Mouse (Mus musculus) hindbrain, embryonic 11.5 days (tissue): Measurements from ENCODE around the gene Per2. TPM values are rescaled to one million over a fixed set of nuclear protein-coding genes. Genes with fewer than 3 reads are reported as not detected.
A peak's percentile ranks its signal among the peaks of the same experiment; 100 is the strongest.

ENCODE experiments used
- ATAC-seq: fragments of 200-750 bp; cut with Nextera tagmentation; 2 replicates; pipeline ENCODE4 v1.8.0; 2017; ENCODE audit warnings: mild to moderate bottlenecking, moderate TSS enrichment, moderate library complexity; ENCODE audit not compliant: low FRiP score
- DNase-seq: peaks from one replicate; pipeline ENCODE4 v3.0.0-alpha.2; 2015; ENCODE audit warnings: low spot score
- H3K27ac ChIP-seq: fragments of 300-500 bp; sonication (generic); 2 replicates; pipeline ENCODE4 v1.5.1; 2014; ENCODE audit warnings: mild to moderate bottlenecking, low read depth, low read length
- H3K27me3 ChIP-seq: fragments of 300-500 bp; sonication (generic); 2 replicates; pipeline ENCODE4 v1.6.1; 2014; ENCODE audit warnings: mild to moderate bottlenecking, low read length, moderate library complexity, mixed read lengths; ENCODE audit not compliant: control insufficient read depth, insufficient read depth
- H3K36me3 ChIP-seq: fragments of 300-500 bp; sonication (generic); 2 replicates; pipeline ENCODE4 v1.6.1; 2014; ENCODE audit warnings: mild to moderate bottlenecking, low read length, moderate library complexity, mixed read lengths; ENCODE audit not compliant: control insufficient read depth, insufficient read depth
- H3K4me1 ChIP-seq: fragments of 300-500 bp; sonication (generic); replicated peaks from 2 replicates; pipeline ENCODE4 v1.6.1; 2014; ENCODE audit warnings: low read length, mixed read lengths; ENCODE audit not compliant: control insufficient read depth, insufficient read depth
- H3K4me2 ChIP-seq: fragments of 300-500 bp; sonication (generic); replicated peaks from 2 replicates; pipeline ENCODE4 v1.6.1; 2014; ENCODE audit warnings: mild to moderate bottlenecking, low read depth, low read length
- H3K4me3 ChIP-seq: fragments of 300-500 bp; sonication (generic); 2 replicates; pipeline ENCODE4 v1.5.1; 2014; ENCODE audit warnings: low read depth, low read length
- H3K9ac ChIP-seq: fragments of 300-500 bp; sonication (generic); 2 replicates; pipeline ENCODE4 v1.6.1; 2014; ENCODE audit warnings: low read depth, low read length
- H3K9me3 ChIP-seq: fragments of 300-500 bp; sonication (generic); 2 replicates; pipeline ENCODE4 v1.6.1; 2016; ENCODE audit warnings: low read length; ENCODE audit not compliant: control insufficient read depth
- WGBS: fragments of 180-500 bp; shearing (Covaris S2); extraction: QIAGEN DNeasy Blood & Tissue Kit; methylation state at CpG from one replicate; pipeline ENCODE4 v1.1.7; 2014; 5-methylcytosine and 5-hydroxymethylcytosine counted together
- polyA plus RNA-seq: library from polyadenylated mRNA; unstranded; fragments of >200 nt; fragmentation: Nextera tagmentation; extraction: Ambion mirVana; gene quantifications from 2 replicates; pipeline ENCODE4 v1.2.1, GENCODE M21; 2014

Gene Per2
- polyA plus RNA-seq, 1 experiment from 2014 or later: 2.8 TPM

DNA sequence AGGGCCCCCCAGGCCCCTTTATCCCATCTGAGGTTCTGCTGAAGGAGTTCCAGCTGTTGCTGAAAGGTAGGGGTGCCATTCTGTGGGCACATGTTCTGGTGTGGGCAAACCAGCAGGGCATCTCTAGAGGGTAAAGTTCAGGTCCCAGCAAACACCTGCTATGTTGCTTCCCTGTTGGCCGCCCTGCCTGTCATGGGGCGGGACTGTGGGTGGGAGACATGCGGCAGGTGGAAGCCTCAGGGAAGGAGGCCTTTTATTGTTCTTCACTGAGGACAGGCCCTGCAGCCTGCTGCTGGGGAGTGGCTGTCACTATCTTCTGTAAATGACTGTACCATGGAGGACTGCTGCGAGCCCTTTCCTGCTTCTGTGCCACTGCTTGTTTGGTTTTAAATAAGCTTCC lies 89.7 kb downstream of the Per2 start:
- Histone ChIP-seq H3K4me1 (no peaks in the 10 kb centered on the region), H3K9ac (no peak overlapping the region), H3K4me2 (no peak overlapping the region), H3K4me3 (no peak overlapping the region), H3K36me3 (peaks cover 14% of the 10 kb centered on the region; the same call in 1 of the 2 replicates), H3K27me3 (peaks cover 9% of the 10 kb centered on the region), H3K27ac (no peak overlapping the region), H3K9me3 (no peaks in the 10 kb centered on the region)
- ATAC-seq: no peak
- DNase-seq: no peak
- WGBS: 75% methylated on average over 4 of the region's 4 CpGs

DNA sequence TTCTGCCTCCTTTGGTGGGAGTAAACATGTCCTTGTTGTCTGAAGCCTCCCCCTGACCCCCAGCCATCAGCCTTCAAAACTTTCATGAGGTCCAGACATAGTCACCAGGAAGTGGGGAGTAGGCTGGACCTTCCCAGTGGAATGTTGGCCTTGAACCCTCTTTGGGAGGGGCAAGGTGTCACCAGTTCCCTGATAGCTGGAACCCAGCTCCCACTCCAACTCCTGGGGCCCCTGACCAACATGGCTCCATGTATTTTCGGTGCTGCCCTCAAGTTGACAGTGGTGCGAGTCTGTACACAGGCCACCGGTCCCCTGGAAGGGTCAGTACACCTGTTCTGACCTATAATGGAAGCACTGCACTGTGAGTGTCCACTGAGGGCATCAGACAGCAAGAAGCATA lies 91.8 kb downstream of the Per2 start:
- no peak for DNase-seq
- 93% methylated on average over 3 of the region's 3 CpGs for WGBS
- no peaks in the 10 kb centered on the region for H3K4me1 ChIP-seq
- H3K27ac ChIP-seq: no peak overlapping the region
- no peak overlapping the region for H3K4me2 ChIP-seq
- peaks cover 9% of the 10 kb centered on the region for H3K27me3 ChIP-seq
- no peak for ATAC-seq
- H3K36me3 ChIP-seq: peaks cover 8% of the 10 kb centered on the region; the same call in 1 of the 2 replicates
- H3K9me3 ChIP-seq: no peaks in the 10 kb centered on the region; the same call in 1 of the 2 replicates
- no peak overlapping the region for H3K4me3 ChIP-seq
- H3K9ac ChIP-seq: no peak overlapping the region

DNA sequence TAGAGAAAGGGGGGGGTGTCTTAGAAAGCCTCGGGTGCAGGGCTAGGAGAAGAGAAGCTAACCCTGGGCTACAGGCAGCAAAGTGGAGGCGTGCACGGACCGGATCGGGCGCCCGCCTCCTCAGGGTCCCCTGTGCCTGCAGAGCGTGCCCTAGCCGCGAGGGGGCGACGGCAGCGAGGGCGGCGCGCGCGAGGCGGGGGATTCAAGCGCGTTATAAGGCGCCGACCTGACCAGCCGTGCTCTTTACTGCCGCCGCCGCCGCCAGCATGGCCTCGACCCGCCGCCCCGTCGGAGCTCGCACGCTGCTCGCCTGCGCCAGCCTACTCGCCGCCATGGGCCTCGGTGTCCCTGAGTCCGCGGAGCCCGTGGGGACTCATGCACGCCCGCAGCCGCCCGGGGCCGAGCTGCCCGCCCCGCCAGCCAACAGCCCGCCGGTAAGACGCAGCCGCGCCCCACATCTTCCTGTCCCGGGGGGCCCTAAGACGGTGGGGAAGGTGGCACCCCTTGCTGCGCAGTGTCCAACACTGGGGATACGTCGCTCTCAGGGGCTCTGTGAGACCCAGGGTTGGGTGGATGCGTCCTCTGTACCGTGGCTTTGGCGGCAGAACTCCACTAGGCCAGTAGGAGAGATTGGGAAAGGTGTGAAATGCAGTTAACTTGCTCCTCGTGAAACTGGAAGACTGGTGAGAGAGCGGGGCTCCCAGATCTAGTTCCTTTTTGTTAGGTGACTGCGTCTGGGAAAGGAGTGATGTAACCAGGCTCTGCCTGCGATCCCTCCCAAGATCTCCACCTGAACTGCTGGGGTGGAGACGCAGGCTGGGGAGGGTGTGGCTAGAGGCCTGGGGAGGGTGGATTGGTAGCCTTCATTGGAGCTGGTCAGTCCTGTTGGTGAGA lies 92.7 kb downstream of the Per2 start, which contains the start of gene Erfe:
Erfe (plus strand) TSS at position 216 of the 894 bp plus-strand sequence.
- ATAC-seq: peak; percentile 60; the same call in 1 of the 2 replicates
- Histone ChIP-seq H3K9me3 (no peaks in the 10 kb centered on the region; the same call in 1 of the 2 replicates), H3K4me2 (peak within 1 kb of the TSS; percentile 82), H3K27ac (no peak within 1 kb of the TSS), H3K36me3 (peaks cover 7% of the 10 kb centered on the region; the same call in 1 of the 2 replicates), H3K27me3 (peaks cover 9% of the 10 kb centered on the region), H3K9ac (peak within 1 kb of the TSS; percentile 50), H3K4me3 (peak within 1 kb of the TSS; percentile 38), H3K4me1 (no peaks in the 10 kb centered on the region)
- WGBS: under 1% methylated on average over 65 of the region's 68 CpGs
- DNase-seq: peak; percentile 86

Other genes with a start within 250 kb of the Per2 start
- gene Ube2f, start 209.0 kb downstream of the Per2 start, polyA plus RNA-seq: 88.9 and 95.2 TPM in 2 replicates
- 12.0 and 13.8 TPM in 2 replicates for gene Scly, start 161.0 kb downstream of the Per2 start, polyA plus RNA-seq
- gene Espnl, start 137.2 kb downstream of the Per2 start, polyA plus RNA-seq: 0.03 TPM in 2 replicates
- 0.06 and 0.33 TPM in 2 replicates for gene Klhl30, start 108.3 kb downstream of the Per2 start, polyA plus RNA-seq
- gene Erfe, start 92.9 kb downstream of the Per2 start, polyA plus RNA-seq: 0.68 and 1.0 TPM in 2 replicates
- 172 TPM in 2 replicates for gene Ilkap, start 60.5 kb downstream of the Per2 start, polyA plus RNA-seq
- 288 and 318 TPM in 2 replicates for gene Hes6, start 45.3 kb downstream of the Per2 start, polyA plus RNA-seq
- gene Traf3ip1, start 35.3 kb upstream of the Per2 start, polyA plus RNA-seq: 7.3 and 7.7 TPM in 2 replicates
- 10.1 and 11.9 TPM in 2 replicates for gene Asb1, start 81.2 kb upstream of the Per2 start, polyA plus RNA-seq